Comparison of ENCODE assay signal across 11 mouse cellular contexts in the genomic region with DNA sequence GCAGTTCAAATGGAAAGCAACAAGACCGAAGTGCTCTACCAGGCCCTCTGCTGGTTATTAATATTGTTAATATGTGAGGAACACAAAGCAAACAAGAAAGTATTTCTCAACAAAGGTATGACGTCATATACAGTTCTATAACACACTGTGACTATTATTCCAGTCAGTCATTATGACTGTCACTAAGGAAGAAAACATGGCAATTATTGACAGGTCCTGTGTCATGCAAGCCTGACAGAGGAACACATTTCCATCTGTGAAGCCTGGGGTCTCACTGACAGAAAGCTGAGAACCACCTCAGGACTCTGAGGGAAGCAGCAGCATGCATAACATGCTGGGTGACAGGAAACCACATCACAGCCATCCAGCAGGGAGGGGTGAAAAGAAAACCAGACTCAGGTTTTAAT. TPM values are rescaled to one million over a fixed set of nuclear protein-coding genes. Genes with fewer than 3 reads are reported as not detected.
A peak's percentile ranks its signal among the peaks of the same experiment; 100 is the strongest.
DNase-seq lines count a peak whose midpoint lies in the region; ATAC-seq and TF ChIP-seq lines count a peak whose summit lies in the region.
"Had no signal": no experiment of that assay in that cellular context is flagged by ENCODE, and none has a peak within 500 bp of the region (broad histone marks: within the 10 kb centered on the region; RNA-seq: fewer than 3 reads in every experiment).

No protein-coding gene starts in this region.

- dilution Hi-C loops in CH12.LX (cut with MboI; ENCODE audit: extremely low pct_ligation_motif_present, extremely low pct_unique_long_range_greater_than_20kb, low sequenced_read_pairs), result no loop called here

- no peak for TF ChIP-seq POLR2A in liver, adult 2 months (IDR thresholded peaks at IDR 0.05; ENCODE audit: extremely low read depth, insufficient read depth, low read length)
- no peak for TF ChIP-seq POLR2A in CH12.LX (IDR thresholded peaks at IDR 0.05; ENCODE audit: low read depth, low read length)
- TF ChIP-seq POLR2A in thymus, adult 2 months (IDR thresholded peaks at IDR 0.05; ENCODE audit: control insufficient read depth, extremely low read depth, insufficient read depth, low read length, poor library complexity), result no peak

- H3K4me3 ChIP-seq in liver, adult 2 months (ENCODE audit: insufficient read depth, low read depth, low read length), result no peak overlapping the region
- no peak overlapping the region for H3K4me3 ChIP-seq in liver, embryonic 11.5 days (ENCODE audit: low read depth, low read length)
- no peak overlapping the region for H3K4me3 ChIP-seq in CH12.LX (replicated peaks in 1 of 3; ENCODE audit: low read depth in 2 of 3, low read length in 2 of 3, poor library complexity in 1 of 3)
- H3K4me3 ChIP-seq in thymus, adult 2 months (ENCODE audit: control insufficient read depth, insufficient read depth, low read length), result no peak overlapping the region

- H3K4me2 ChIP-seq in liver, embryonic 11.5 days, result no peak overlapping the region
- no peak overlapping the region for H3K4me2 ChIP-seq in CH12.LX (ENCODE audit: insufficient read depth, low read depth, poor library complexity, severe bottlenecking)

- in situ Hi-C loops in CH12.LX (cut with MboI; ENCODE audit: low pct_ligation_motif_present, low pct_unique_long_range_greater_than_20kb, low sequenced_read_pairs), result no loop called here

- no peak for TF ChIP-seq CTCF in liver, adult 2 months (IDR thresholded peaks at IDR 0.05; ENCODE audit: low read depth, low read length)
- TF ChIP-seq CTCF in CH12.LX (conservative IDR thresholded peaks at IDR 0.05 in 1 of 2, IDR thresholded peaks at IDR 0.05 in 1 of 2; ENCODE audit: low read depth in 2 of 2, low read length in 2 of 2), result peak in 1 of 2 experiments; percentile 39; a peak in 2 of 4 replicates
- TF ChIP-seq CTCF in thymus, adult 2 months (IDR thresholded peaks at IDR 0.05; ENCODE audit: borderline replicate concordance, control insufficient read depth, extremely low read depth, insufficient read depth, low read length, poor library complexity), result no peak

- H3K4me1 ChIP-seq in liver, adult 2 months (ENCODE audit: control insufficient read depth, insufficient read depth, low read length), result peaks cover 7% of the 10 kb centered on the region; the same call in 1 of the 2 replicates
- H3K4me1 ChIP-seq in liver, embryonic 11.5 days (replicated peaks; ENCODE audit: control insufficient read depth, insufficient read depth, low read length), result no peaks in the 10 kb centered on the region
- no peaks in the 10 kb centered on the region for H3K4me1 ChIP-seq in CH12.LX (ENCODE audit: control insufficient read depth in 1 of 2, insufficient read depth in 2 of 2)
- H3K4me1 ChIP-seq in thymus, adult 2 months (replicated peaks; ENCODE audit: control insufficient read depth, insufficient read depth, low read length), result peaks cover 8% of the 10 kb centered on the region

- H3K27me3 ChIP-seq in liver, adult 2 months (ENCODE audit: control insufficient read depth, insufficient read depth, low read length), result no peaks in the 10 kb centered on the region
- no peaks in the 10 kb centered on the region for H3K27me3 ChIP-seq in liver, embryonic 11.5 days (replicated peaks; ENCODE audit: control insufficient read depth, insufficient read depth, low read length)
- no peaks in the 10 kb centered on the region for H3K27me3 ChIP-seq in CH12.LX (replicated peaks)
- H3K27me3 ChIP-seq in thymus, adult 2 months (ENCODE audit: control insufficient read depth, insufficient read depth, low read length), result no peaks in the 10 kb centered on the region

- WGBS in liver, adult 2 months, result 56% methylated on average over 2 of the region's 2 CpGs
- WGBS in liver, embryonic 11.5 days, result 84% methylated on average over 2 of the region's 2 CpGs
- WGBS in thymus, adult 2 months, result 31% methylated on average over 2 of the region's 2 CpGs

- ATAC-seq in liver, embryonic 11.5 days (replicated peaks; ENCODE audit: low FRiP score), result no peak
- peak; percentile 50; the same call in 1 of the 2 replicates for ATAC-seq in common myeloid progenitor, adult 5-6 weeks (replicated peaks; ENCODE audit: low read depth, poor library complexity, severe bottlenecking)
- ATAC-seq in frontal cortex, adult (ENCODE audit: low TSS enrichment), result no peak

- no peaks in the 10 kb centered on the region for H3K79me2 ChIP-seq in liver, adult 2 months (ENCODE audit: control insufficient read depth, insufficient read depth, low read length)
- H3K79me2 ChIP-seq in CH12.LX (replicated peaks; ENCODE audit: control insufficient read depth, extremely low read depth, insufficient read depth, poor library complexity, severe bottlenecking), result no peaks in the 10 kb centered on the region

- no peak; the same call in 1 of the 2 replicates for TF ChIP-seq RAD21 in CH12.LX (IDR thresholded peaks at IDR 0.05; ENCODE audit: low read depth, low read length)

- H3K27ac ChIP-seq in liver, adult 2 months (replicated peaks; ENCODE audit: insufficient read depth, low read depth, low read length), result no peak overlapping the region
- no peak overlapping the region for H3K27ac ChIP-seq in liver, embryonic 11.5 days (ENCODE audit: low read depth, low read length)
- H3K27ac ChIP-seq in CH12.LX (ENCODE audit: insufficient read depth, low read depth), result no peak overlapping the region
- peak overlapping the region; percentile 1; the same call in 1 of the 2 replicates for H3K27ac ChIP-seq in thymus, adult 2 months (ENCODE audit: control insufficient read depth, insufficient read depth, low read length)
- H3K27ac ChIP-seq: liver, embryonic 14.5 days had no signal

- no peak overlapping the region for H3K9ac ChIP-seq in liver, adult 2 months (ENCODE audit: low read depth, low read length)
- H3K9ac ChIP-seq in liver, embryonic 11.5 days (ENCODE audit: low read depth, low read length), result no peak overlapping the region
- no peak overlapping the region for H3K9ac ChIP-seq in CH12.LX (ENCODE audit: insufficient read depth, low read depth)
- H3K9ac ChIP-seq: liver, embryonic 14.5 days had no signal

- no peak for TF ChIP-seq EP300 in CH12.LX (IDR thresholded peaks at IDR 0.05; ENCODE audit: low read length)

- peak; percentile 21 for DNase-seq in liver, adult 2 months (ENCODE audit: extremely low read depth, low read depth, low spot score)
- DNase-seq in liver, embryonic 11.5 days (ENCODE audit: low spot score), result no peak
- peak; percentile 1 for DNase-seq in CH12.LX (ENCODE audit: extremely low read depth)
- peak; percentile 81 for DNase-seq in thymus, adult 2 months
- DNase-seq in Muller cell, postnatal 12 days (ENCODE audit: inconsistent ontology term), result no peak
- DNase-seq: cerebellum, postnatal 36 days; layer of hippocampus, postnatal 36 days; right cerebral cortex, adult 18-20 months had no signal

- H3K36me3 ChIP-seq in liver, adult 2 months (ENCODE audit: control insufficient read depth, insufficient read depth, low read length), result peaks cover 24% of the 10 kb centered on the region
- no peaks in the 10 kb centered on the region for H3K36me3 ChIP-seq in liver, embryonic 11.5 days (ENCODE audit: control insufficient read depth, insufficient read depth, low read length)
- H3K36me3 ChIP-seq in CH12.LX (replicated peaks in 1 of 2; ENCODE audit: control insufficient read depth in 1 of 2, insufficient read depth in 1 of 2, low read length in 1 of 2), result peaks cover 2 to 16% of the 10 kb centered on the region in 2 experiments
- no peaks in the 10 kb centered on the region for H3K36me3 ChIP-seq in thymus, adult 2 months (ENCODE audit: control insufficient read depth, insufficient read depth, low read length)

- H3K9me3 ChIP-seq in liver, embryonic 11.5 days (ENCODE audit: control insufficient read depth, low read length), result no peaks in the 10 kb centered on the region
- H3K9me3 ChIP-seq in CH12.LX (replicated peaks; ENCODE audit: low read length), result no peaks in the 10 kb centered on the region

TF ChIP-seq in CH12.LX, 34 proteins besides CTCF, POLR2A, EP300 and RAD21:
- TF ChIP-seq UBTF (IDR thresholded peaks at IDR 0.05; ENCODE audit: low read depth, low read length), result no peak
- peak; percentile 14; the same call in 1 of the 2 replicates for TF ChIP-seq SMC3 (IDR thresholded peaks at IDR 0.05; ENCODE audit: low read depth, low read length)
- TF ChIP-seq CHD2 (IDR thresholded peaks at IDR 0.05; ENCODE audit: low read length), result no peak
- TF ChIP-seq ZC3H11A (IDR thresholded peaks at IDR 0.05; ENCODE audit: low read depth, low read length), result no peak
- TF ChIP-seq ZMIZ1 (IDR thresholded peaks at IDR 0.05; ENCODE audit: low read depth, low read length), result no peak
- no peak for TF ChIP-seq E2F4 (IDR thresholded peaks at IDR 0.05; ENCODE audit: insufficient replicate concordance, low read depth, low read length)
- no peak for TF ChIP-seq PAX5 (IDR thresholded peaks at IDR 0.05; ENCODE audit: low read length)
- TF ChIP-seq ETS1 (conservative IDR thresholded peaks at IDR 0.05; ENCODE audit: low read depth, low read length), result no peak
TF ChIP-seq in CH12.LX: peak in this region for 1.

RNA-seq across cellular contexts. Expression of gene Gtf3c3, which starts 53.7 kb away (rescaled TPM):
- 15.4 and 19.5 TPM in 2 replicates for total RNA-seq in liver, adult 2 months (2014; rRNA removed)
- polyA plus RNA-seq in liver, adult 2 months (2012; rRNA removed), result 2.5 and 2.7 TPM in 2 replicates
- polyA plus RNA-seq in liver, embryonic 11.5 days (2014; fragmentation: Nextera tagmentation; extraction: Ambion mirVana), result 21.7 and 23.7 TPM in 2 replicates
- total RNA-seq in CH12.LX (2012; rRNA removed) (13.4 and 14.5 TPM in 2 replicates), CH12.LX (2014; rRNA removed) (28.3 and 30.8 TPM in 2 replicates)
- 14.7 and 15.9 TPM in 2 replicates for polyA plus RNA-seq in CH12.LX (2012; ENCODE audit: insufficient read length, low read depth)
- total RNA-seq in common myeloid progenitor, adult 5-6 weeks (2017), result 22.9 and 23.1 TPM in 2 replicates
- 5.8 and 6.5 TPM in 2 replicates for polyA plus RNA-seq in thymus, adult 2 months (2012; rRNA removed)

Comparison
In these comparisons a context has a peak if more than half of its experiments do, and no peak if none do; other contexts are left out.
1. DNase-seq: peak in liver, adult 2 months (single experiment), CH12.LX (single experiment) and thymus, adult 2 months (single experiment); none in liver, embryonic 11.5 days (single experiment) and Muller cell, postnatal 12 days (single experiment).